Mouse (Mus musculus): ENCODE results near the gene Elavl3. TPM values are rescaled to one million over a fixed set of nuclear protein-coding genes. Genes with fewer than 3 reads are reported as not detected.
A peak's percentile ranks its signal among the peaks of the same experiment; 100 is the strongest.

Gene Elavl3
- total RNA-seq, 1 experiment from 2014 or later: not detected

GRCm38 (mm10) chr9:22061339-22061738 lies 9.5 kb upstream of the Elavl3 start:
- no peak for ATAC-seq (replicated peaks; ENCODE audit: low read depth, poor library complexity, severe bottlenecking)

- ATAC-seq (replicated peaks; ENCODE audit: low read depth, poor library complexity, severe bottlenecking): no peak
Measured at GRCm38 (mm10) chr9:22058011-22058424, 6.2 kb upstream of the Elavl3 start.

GRCm38 (mm10) chr9:22057031-22057517 lies 5.3 kb upstream of the Elavl3 start:
- ATAC-seq (replicated peaks; ENCODE audit: low read depth, poor library complexity, severe bottlenecking): no peak

GRCm38 (mm10) chr9:22056303-22056910 lies 4.6 kb upstream of the Elavl3 start:
- ATAC-seq (replicated peaks; ENCODE audit: low read depth, poor library complexity, severe bottlenecking): no peak

- ATAC-seq (replicated peaks; ENCODE audit: low read depth, poor library complexity, severe bottlenecking): no peak
Measured at GRCm38 (mm10) chr9:22055713-22056112, 3.9 kb upstream of the Elavl3 start.

- peak; percentile 80 for ATAC-seq (replicated peaks; ENCODE audit: low read depth, poor library complexity, severe bottlenecking)
Measured at GRCm38 (mm10) chr9:22054411-22055076, 2.7 kb upstream of the Elavl3 start.

- ATAC-seq (replicated peaks; ENCODE audit: low read depth, poor library complexity, severe bottlenecking): no peak
Measured at GRCm38 (mm10) chr9:22053657-22054056, 1.8 kb upstream of the Elavl3 start.

GRCm38 (mm10) chr9:22051161-22051957 lies 464 bp downstream of the Elavl3 start:
- ATAC-seq (replicated peaks; ENCODE audit: low read depth, poor library complexity, severe bottlenecking): no peak

GRCm38 (mm10) chr9:22050351-22050889 lies 1.4 kb downstream of the Elavl3 start:
- peak; percentile 54 for ATAC-seq (replicated peaks; ENCODE audit: low read depth, poor library complexity, severe bottlenecking)

- ATAC-seq (replicated peaks; ENCODE audit: low read depth, poor library complexity, severe bottlenecking): no peak
Measured at GRCm38 (mm10) chr9:22049721-22050270, 2.0 kb downstream of the Elavl3 start.

GRCm38 (mm10) chr9:22049315-22049714 lies 2.5 kb downstream of the Elavl3 start:
- ATAC-seq (replicated peaks; ENCODE audit: low read depth, poor library complexity, severe bottlenecking): no peak

- ATAC-seq (replicated peaks; ENCODE audit: low read depth, poor library complexity, severe bottlenecking): no peak
Measured at GRCm38 (mm10) chr9:22047329-22047728, 4.5 kb downstream of the Elavl3 start.

GRCm38 (mm10) chr9:22041832-22042231 lies 10.0 kb downstream of the Elavl3 start:
- ATAC-seq (replicated peaks; ENCODE audit: low read depth, poor library complexity, severe bottlenecking): no peak

GRCm38 (mm10) chr9:22037826-22038225 lies 14.0 kb downstream of the Elavl3 start:
- no peak for ATAC-seq (replicated peaks; ENCODE audit: low read depth, poor library complexity, severe bottlenecking)

- ATAC-seq (replicated peaks; ENCODE audit: low read depth, poor library complexity, severe bottlenecking): no peak
Measured at GRCm38 (mm10) chr9:22035300-22036044, 16.4 kb downstream of the Elavl3 start.

- no peak for ATAC-seq (replicated peaks; ENCODE audit: low read depth, poor library complexity, severe bottlenecking)
Measured at GRCm38 (mm10) chr9:22030386-22030785, 21.4 kb downstream of the Elavl3 start.

- no peak for ATAC-seq (replicated peaks; ENCODE audit: low read depth, poor library complexity, severe bottlenecking)
Measured at GRCm38 (mm10) chr9:22028467-22028866, 23.4 kb downstream of the Elavl3 start.

- no peak for ATAC-seq (replicated peaks; ENCODE audit: low read depth, poor library complexity, severe bottlenecking)
Measured at GRCm38 (mm10) chr9:22024592-22024991, 27.2 kb downstream of the Elavl3 start.

- ATAC-seq (replicated peaks; ENCODE audit: low read depth, poor library complexity, severe bottlenecking): no peak
Measured at GRCm38 (mm10) chr9:22017208-22017825, 34.5 kb downstream of the Elavl3 start.
